Mouse (Mus musculus): ENCODE measurements around the gene Zfp160.
"Not testable (repeated sequence)": the region's sequence is repeated elsewhere in the genome, so short reads cannot be mapped to it uniquely, and the experiment has no call there.

- TF ChIP-seq CTCF (IDR thresholded peaks at IDR 0.05; ENCODE audit: low read depth, low read length); POLR2A (IDR thresholded peaks at IDR 0.05; ENCODE audit: insufficient read depth, low read length); EP300 (IDR thresholded peaks at IDR 0.05; ENCODE audit: insufficient read depth, low read depth, low read length): not testable (repeated sequence)
Observed at GRCm38 (mm10) chr17:21051919-21052318, 43.2 kb downstream of the Zfp160 start.

Data from ES-Bruce4 (cell line).